Mouse (Mus musculus) forebrain, embryonic 10.5 days (tissue): ENCODE data around the gene Macf1. TPM values are rescaled to one million over a fixed set of nuclear protein-coding genes. Genes with fewer than 3 reads are reported as not detected.
"Not testable (repeated sequence)": the region's sequence is repeated elsewhere in the genome, so short reads cannot be mapped to it uniquely, and the experiment has no call there.

Experiments used
- DNase-seq: peaks from one replicate; pipeline ENCODE4 v3.0.0-alpha.2; 2017; ENCODE audit warnings: low spot score; ENCODE audit errors: extremely low spot score
- H3K27ac ChIP-seq: fragments of 300-500 bp; sonication (generic); 2 replicates; pipeline ENCODE4 v1.5.1; 2016; ENCODE audit warnings: mild to moderate bottlenecking
- H3K27me3 ChIP-seq: fragments of 300-500 bp; sonication (generic); 2 replicates; pipeline ENCODE4 v1.6.1; 2016; ENCODE audit warnings: mild to moderate bottlenecking; ENCODE audit not compliant: poor library complexity, severe bottlenecking
- H3K36me3 ChIP-seq: fragments of 300-500 bp; sonication (generic); replicated peaks from 2 replicates; pipeline ENCODE4 v1.6.1; 2016; ENCODE audit warnings: mild to moderate bottlenecking, moderate library complexity
- H3K4me1 ChIP-seq: fragments of 300-500 bp; sonication (generic); 2 replicates; pipeline ENCODE4 v1.6.1; 2016
- H3K4me3 ChIP-seq: fragments of 300-500 bp; sonication (generic); 2 replicates; pipeline ENCODE4 v1.5.1; 2016; ENCODE audit warnings: mild to moderate bottlenecking, moderate library complexity
- H3K9me3 ChIP-seq: fragments of 300-500 bp; sonication (generic); 2 replicates; pipeline ENCODE4 v1.6.1; 2016; ENCODE audit warnings: mild to moderate bottlenecking, moderate library complexity
- WGBS: fragments of 180-500 bp; shearing (Covaris S2); methylation state at CpG from one replicate; pipeline ENCODE4 v1.1.7; 2016; 5-methylcytosine and 5-hydroxymethylcytosine counted together
- polyA plus RNA-seq: library from polyadenylated mRNA; unstranded; fragments of >200 nt; fragmentation: Nextera tagmentation; extraction: Ambion mirVana; gene quantifications from 2 replicates; pipeline ENCODE4 v1.2.1, GENCODE M21; 2016

The Macf1 gene
- polyA plus RNA-seq, 1 experiment from 2014 or later: 50.2 TPM

GRCm38 (mm10) chr4:123665681-123666278, 18.4 kb downstream of the Macf1 start:
- H3K36me3 ChIP-seq: peaks cover 2% of the 10 kb centered on the region; the same call in 1 of the 2 replicates
- H3K27ac ChIP-seq: peak overlapping the region; percentile 100
- H3K4me1 ChIP-seq: peaks cover 78% of the 10 kb centered on the region
- peak; percentile 15 for DNase-seq
- WGBS: 33% methylated on average over 11 of the region's 11 CpGs
- no peaks in the 10 kb centered on the region for H3K9me3 ChIP-seq
- H3K4me3 ChIP-seq: peak overlapping the region; percentile 92
- no peaks in the 10 kb centered on the region for H3K27me3 ChIP-seq

- peaks cover 71% of the 10 kb centered on the region for H3K4me1 ChIP-seq
- DNase-seq: peak; percentile 76
- no peaks in the 10 kb centered on the region for H3K27me3 ChIP-seq
- H3K27ac ChIP-seq: peak overlapping the region; percentile 100
- under 1% methylated on average over 58 of the region's 58 CpGs for WGBS
- peak overlapping the region; percentile 92 for H3K4me3 ChIP-seq
- H3K36me3 ChIP-seq: peaks cover 8% of the 10 kb centered on the region
- H3K9me3 ChIP-seq: no peaks in the 10 kb centered on the region
Observed at GRCm38 (mm10) chr4:123664951-123665661, 19.1 kb downstream of the Macf1 start.

GRCm38 (mm10) chr4:123664021-123664950, 19.9 kb downstream of the Macf1 start:
- Histone ChIP-seq H3K27ac (peak overlapping the region; percentile 100), H3K9me3 (no peaks in the 10 kb centered on the region), H3K4me3 (peak overlapping the region; percentile 92), H3K4me1 (peaks cover 66% of the 10 kb centered on the region), H3K36me3 (peaks cover 11% of the 10 kb centered on the region), H3K27me3 (no peaks in the 10 kb centered on the region)
- peak; percentile 65 for DNase-seq
- under 1% methylated on average over 119 of the region's 125 CpGs for WGBS

- under 1% methylated on average over 12 of the region's 12 CpGs for WGBS
- H3K27ac ChIP-seq: peak overlapping the region; percentile 100
- no peaks in the 10 kb centered on the region for H3K9me3 ChIP-seq
- H3K4me3 ChIP-seq: peak overlapping the region; percentile 92
- peaks cover 18% of the 10 kb centered on the region for H3K36me3 ChIP-seq
- DNase-seq: peak; percentile 46
- peaks cover 66% of the 10 kb centered on the region for H3K4me1 ChIP-seq
- no peaks in the 10 kb centered on the region for H3K27me3 ChIP-seq
Observed at GRCm38 (mm10) chr4:123663688-123663965, 20.5 kb downstream of the Macf1 start.

GRCm38 (mm10) chr4:123662914-123663687, 21.1 kb downstream of the Macf1 start:
- Histone ChIP-seq H3K36me3 (peaks cover 20% of the 10 kb centered on the region), H3K4me1 (peaks cover 66% of the 10 kb centered on the region), H3K27me3 (no peaks in the 10 kb centered on the region), H3K27ac (peak overlapping the region; percentile 100), H3K9me3 (no peaks in the 10 kb centered on the region), H3K4me3 (peak overlapping the region; percentile 92)
- DNase-seq: peak; percentile 64
- WGBS: 1% methylated on average over 15 of the region's 15 CpGs

- no peak overlapping the region for H3K27ac ChIP-seq
- no peak for DNase-seq
- no peaks in the 10 kb centered on the region for H3K27me3 ChIP-seq
- H3K4me3 ChIP-seq: no peak overlapping the region
- no peaks in the 10 kb centered on the region for H3K9me3 ChIP-seq
- peaks cover 32% of the 10 kb centered on the region for H3K36me3 ChIP-seq
- 96% methylated on average over 1 of the region's 1 CpGs for WGBS
- peaks cover 22% of the 10 kb centered on the region for H3K4me1 ChIP-seq
Observed at GRCm38 (mm10) chr4:123658175-123658574, 26.0 kb downstream of the Macf1 start.

- Histone ChIP-seq H3K4me1 (no peaks in the 10 kb centered on the region), H3K4me3 (no peak overlapping the region), H3K27me3 (no peaks in the 10 kb centered on the region), H3K9me3 (no peaks in the 10 kb centered on the region), H3K36me3 (peaks cover 41% of the 10 kb centered on the region), H3K27ac (no peak overlapping the region)
- DNase-seq: no peak
- WGBS: 92% methylated on average over 5 of the region's 5 CpGs
Observed at GRCm38 (mm10) chr4:123655245-123655644, 28.9 kb downstream of the Macf1 start.

GRCm38 (mm10) chr4:123654566-123654965, 29.6 kb downstream of the Macf1 start:
- 90% methylated on average over 4 of the region's 4 CpGs for WGBS
- H3K4me1 ChIP-seq: no peaks in the 10 kb centered on the region
- H3K36me3 ChIP-seq: peaks cover 43% of the 10 kb centered on the region
- H3K4me3 ChIP-seq: no peak overlapping the region
- no peaks in the 10 kb centered on the region for H3K9me3 ChIP-seq
- no peak overlapping the region for H3K27ac ChIP-seq
- DNase-seq: no peak
- no peaks in the 10 kb centered on the region for H3K27me3 ChIP-seq

GRCm38 (mm10) chr4:123653446-123653845, 30.7 kb downstream of the Macf1 start:
- H3K36me3 ChIP-seq: peaks cover 43% of the 10 kb centered on the region
- 90% methylated on average over 5 of the region's 5 CpGs for WGBS

GRCm38 (mm10) chr4:123652130-123652529, 32.0 kb downstream of the Macf1 start:
- Histone ChIP-seq H3K27ac (no peak overlapping the region), H3K4me3 (no peak overlapping the region), H3K27me3 (no peaks in the 10 kb centered on the region), H3K4me1 (no peaks in the 10 kb centered on the region), H3K9me3 (no peaks in the 10 kb centered on the region), H3K36me3 (peaks cover 42% of the 10 kb centered on the region)
- WGBS: 94% methylated on average over 3 of the region's 3 CpGs
- DNase-seq: no peak

More at GRCm38 (mm10) chr4:123653446-123653845, 30.7 kb downstream of the Macf1 start:
- H3K27ac ChIP-seq, H3K27me3 ChIP-seq, DNase-seq, H3K9me3 ChIP-seq, H3K4me3 ChIP-seq, H3K4me1 ChIP-seq: not testable (repeated sequence)

- Histone ChIP-seq H3K4me3 (no peak overlapping the region), H3K36me3 (peaks cover 45% of the 10 kb centered on the region), H3K4me1 (no peaks in the 10 kb centered on the region), H3K27ac (no peak overlapping the region), H3K9me3 (no peaks in the 10 kb centered on the region), H3K27me3 (no peaks in the 10 kb centered on the region)
- no peak for DNase-seq
- whole genome bisulfite sequencing: 92% methylated on average over 6 of the region's 6 CpGs
Observed at GRCm38 (mm10) chr4:123649131-123649530, 35.0 kb downstream of the Macf1 start.

- Histone ChIP-seq H3K9me3 (no peaks in the 10 kb centered on the region), H3K27ac (no peak overlapping the region), H3K4me3 (no peak overlapping the region), H3K4me1 (no peaks in the 10 kb centered on the region), H3K36me3 (peaks cover 47% of the 10 kb centered on the region), H3K27me3 (no peaks in the 10 kb centered on the region)
- WGBS: 93% methylated on average over 4 of the region's 4 CpGs
- DNase-seq: no peak
Observed at GRCm38 (mm10) chr4:123647668-123648067, 36.5 kb downstream of the Macf1 start.
